ENCODE assay signal across 8 mouse cellular contexts in genomic region chr11:83963991-83964921, GRCm38 (mm10). TPM values are rescaled to one million over a fixed set of nuclear protein-coding genes. Genes with fewer than 3 reads are reported as not detected.
DNase-seq lines count a peak whose midpoint lies in the region; ATAC-seq and TF ChIP-seq lines count a peak whose summit lies in the region.

Gene Synrg (plus strand): TSS chr11:83964428.

- TF ChIP-seq EP300 in lung, postnatal 0 days (IDR thresholded peaks at IDR 0.05): no peak

- ATAC-seq in frontal cortex, adult (ENCODE audit: low TSS enrichment): peak; percentile 89
- ATAC-seq in lung, postnatal 0 days: peak; percentile 99

- H3K36me3 ChIP-seq in hindbrain, embryonic 10.5 days: peaks cover 43% of the 10 kb centered on the region
- peaks cover 18% of the 10 kb centered on the region; the same call in 1 of the 2 replicates for H3K36me3 ChIP-seq in lung, postnatal 0 days (ENCODE audit: insufficient read depth, low read length)

- peak within 1 kb of the TSS; percentile 76 for H3K4me3 ChIP-seq in hindbrain, embryonic 10.5 days
- peak within 1 kb of the TSS; percentile 82 for H3K4me3 ChIP-seq in lung, postnatal 0 days (ENCODE audit: low read depth, low read length)

- no peaks in the 10 kb centered on the region for H3K9me3 ChIP-seq in hindbrain, embryonic 10.5 days
- H3K9me3 ChIP-seq in lung, postnatal 0 days (ENCODE audit: low read length): no peaks in the 10 kb centered on the region

- peaks cover 25% of the 10 kb centered on the region for H3K4me1 ChIP-seq in hindbrain, embryonic 10.5 days (replicated peaks)
- H3K4me1 ChIP-seq in lung, postnatal 0 days (ENCODE audit: insufficient read depth, low read depth, low read length): no peaks in the 10 kb centered on the region; the same call in 1 of the 2 replicates

- 2% methylated on average over 72 of the region's 76 CpGs for WGBS in hindbrain, embryonic 10.5 days
- WGBS in lung, postnatal 0 days: 2% methylated on average over 48 of the region's 76 CpGs

- peak within 1 kb of the TSS; percentile 95 for H3K27ac ChIP-seq in hindbrain, embryonic 10.5 days
- peak within 1 kb of the TSS; percentile 81; the same call in 1 of the 2 replicates for H3K27ac ChIP-seq in lung, postnatal 0 days (ENCODE audit: low read length)

- peak within 1 kb of the TSS; percentile 57 for H3K9ac ChIP-seq in lung, postnatal 0 days (replicated peaks; ENCODE audit: low read depth)

- peak; percentile 39 for DNase-seq in MEL-GATA-1-ER (ENCODE audit: extremely low read depth, low read depth)
- DNase-seq in cerebellum, adult 8-10 months: peak; percentile 89
- peak; percentile 89 for DNase-seq in hindbrain, embryonic 10.5 days (ENCODE audit: low spot score)
- DNase-seq in layer of hippocampus, adult 9-11 months: peak; percentile 91
- DNase-seq in lung, postnatal 0 days (ENCODE audit: low spot score): peak; percentile 94
- peak; percentile 83 for DNase-seq in ovary, postnatal 14 days (ENCODE audit: low spot score)
- peak; percentile 96 for DNase-seq in thymus, postnatal 14 days

- H3K27me3 ChIP-seq in hindbrain, embryonic 10.5 days (ENCODE audit: insufficient read depth, poor library complexity, severe bottlenecking): no peaks in the 10 kb centered on the region
- no peaks in the 10 kb centered on the region for H3K27me3 ChIP-seq in lung, postnatal 0 days (replicated peaks; ENCODE audit: insufficient read depth, low read length)

- H3K4me2 ChIP-seq in lung, postnatal 0 days (replicated peaks; ENCODE audit: low read depth, low read length): peak within 1 kb of the TSS; percentile 65

- no peak; the same call in 1 of the 2 replicates for TF ChIP-seq CTCF in lung, postnatal 0 days (IDR thresholded peaks at IDR 0.05)

RNA-seq across cellular contexts. Expression of gene Synrg, which starts in this region (rescaled TPM):
- polyA plus RNA-seq in hindbrain, embryonic 10.5 days (2016; fragmentation: Nextera tagmentation; extraction: Ambion mirVana): 11.3 and 15.9 TPM in 2 replicates
- polyA plus RNA-seq in lung, postnatal 0 days (2015; fragmentation: Nextera tagmentation; extraction: Ambion mirVana): 7.4 and 8.8 TPM in 2 replicates

Comparison
In these comparisons a context has a peak if more than half of its experiments do, and no peak if none do; other contexts are left out.
1. Peak in every context shown above with its lines: DNase-seq, ATAC-seq, H3K4me3 ChIP-seq and H3K27ac ChIP-seq.
2. DNase-seq: peak in every context shown above with its lines; median percentile 96 in thymus, postnatal 14 days; 94 in lung, postnatal 0 days; 91 in layer of hippocampus, adult 9-11 months; 89 in cerebellum, adult 8-10 months; 89 in hindbrain, embryonic 10.5 days; 83 in ovary, postnatal 14 days; 39 in MEL-GATA-1-ER.